Mouse (Mus musculus): ENCODE measurements at regions not wholly inside any gene's neighbourhood (a gene's known extent, or its start where the extent isn't known, plus 50 kb on each side); places are given as distances from the start of the nearest gene placed in this dataset.

DNA sequence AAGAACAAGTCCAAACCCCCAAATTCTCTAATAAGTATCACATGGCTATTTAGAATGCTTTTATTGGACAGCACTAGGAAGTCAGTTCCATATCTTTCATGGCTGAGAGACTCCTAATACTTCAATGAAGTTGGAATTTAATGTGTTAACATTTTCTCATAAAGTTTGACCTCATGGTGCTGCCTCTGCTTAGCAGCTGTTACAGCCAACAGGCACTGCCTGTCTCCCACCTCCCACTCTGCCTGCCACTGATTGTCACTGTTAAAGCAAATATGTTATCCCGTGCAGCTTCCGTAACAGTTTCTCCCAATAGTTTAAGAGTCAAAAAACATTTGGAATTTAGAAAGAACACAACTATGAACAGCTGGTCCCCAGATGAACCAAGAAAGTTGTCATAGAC is 268.3 kb upstream of the Sema3a start:
- Histone ChIP-seq H3K27ac (ENCODE audit: control insufficient read depth, low read depth, low read length) (no peak overlapping the region), H3K9me3 (replicated peaks; ENCODE audit: insufficient read depth, low read length) (no peaks in the 10 kb centered on the region), H3K9ac (ENCODE audit: control insufficient read depth, low read depth, low read length, poor library complexity, severe bottlenecking) (no peak overlapping the region), H3K4me3 (ENCODE audit: control insufficient read depth in 1 of 2, insufficient read depth in 1 of 2, low read depth in 2 of 2, low read length in 2 of 2) (no peak overlapping the region), H3K36me3 (ENCODE audit: control insufficient read depth in 1 of 2, insufficient read depth in 2 of 2, low read length in 2 of 2) (no peaks in the 10 kb centered on the region), H3K4me1 (ENCODE audit: control insufficient read depth in 1 of 2, insufficient read depth in 2 of 2, low read length in 2 of 2) (no peaks in the 10 kb centered on the region; a peak in 1 of 4 replicates), H3K27me3 (ENCODE audit: control insufficient read depth in 1 of 2, insufficient read depth in 2 of 2, low read length in 2 of 2) (no peaks in the 10 kb centered on the region), H3K79me2 (ENCODE audit: control insufficient read depth, insufficient read depth, low read length, poor library complexity) (no peaks in the 10 kb centered on the region)
- TF ChIP-seq MEF2A (IDR thresholded peaks at IDR 0.05; ENCODE audit: extremely low read depth, insufficient replicate concordance, low read depth, low read length, poor library complexity, severe bottlenecking), result no peak
- DNase-seq (ENCODE audit: low read depth, low spot score), result no peak

DNA sequence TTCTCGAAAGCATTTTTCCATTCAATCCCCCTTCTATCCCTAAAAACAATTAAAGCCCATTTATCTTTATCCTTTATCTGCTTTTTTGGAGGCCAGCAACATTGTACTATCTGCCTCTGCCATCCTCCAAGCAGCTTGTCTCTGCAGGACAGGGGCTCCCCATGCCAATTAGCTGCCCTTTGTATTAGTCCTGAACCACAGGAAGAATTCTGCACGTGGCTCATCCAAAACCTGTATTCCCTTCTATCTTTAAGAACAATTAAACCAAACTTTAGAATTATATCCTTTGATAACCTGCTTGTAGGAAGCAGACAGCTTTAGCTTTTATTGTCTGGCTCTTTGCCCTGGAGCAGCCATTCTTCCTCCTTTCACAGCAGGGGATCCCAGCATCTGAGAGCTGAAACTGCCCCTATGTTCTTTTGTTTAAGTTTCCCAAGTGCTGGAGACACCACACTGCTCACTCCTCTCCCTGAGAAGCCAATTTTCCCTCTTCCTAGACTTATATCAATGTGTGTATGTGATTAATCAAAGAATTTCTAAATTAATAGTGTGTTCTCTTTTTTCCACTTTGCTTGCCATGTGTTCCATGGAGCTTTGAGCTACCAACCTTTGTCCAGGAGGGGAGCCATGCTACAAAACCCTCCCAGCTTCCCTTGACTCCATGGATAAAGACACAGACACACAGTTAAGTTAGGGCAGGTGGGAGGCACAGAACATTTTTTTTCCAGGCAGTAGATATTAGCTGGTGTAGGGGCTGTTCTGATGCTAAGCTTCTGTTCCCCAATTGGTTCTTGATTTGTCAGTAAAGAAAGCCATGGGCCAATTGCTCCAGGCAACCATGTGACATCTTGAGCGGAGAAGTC is 256.6 kb upstream of the Sema3a start:
- H3K9ac ChIP-seq (ENCODE audit: control insufficient read depth, low read depth, low read length, poor library complexity, severe bottlenecking), result no peak overlapping the region
- TF ChIP-seq RAD21 (IDR thresholded peaks at IDR 0.05; ENCODE audit: low read depth, low read length) (no peak), GATA1 (IDR thresholded peaks at IDR 0.05; ENCODE audit: low read depth, low read length) (no peak), TBP (IDR thresholded peaks at IDR 0.05; ENCODE audit: low read depth, low read length) (no peak), ZMIZ1 (IDR thresholded peaks at IDR 0.05; ENCODE audit: low read depth, low read length) (no peak), KAT2A (conservative IDR thresholded peaks at IDR 0.05; ENCODE audit: low read depth, low read length) (no peak), NRF1 (IDR thresholded peaks at IDR 0.05; ENCODE audit: insufficient read depth, low read depth, low read length, poor library complexity, severe bottlenecking) (no peak), E2F4 (IDR thresholded peaks at IDR 0.05; ENCODE audit: borderline replicate concordance, low read depth, low read length) (no peak), MAZ (IDR thresholded peaks at IDR 0.05; ENCODE audit: low read depth, low read length) (no peak), SIN3A (IDR thresholded peaks at IDR 0.05; ENCODE audit: low read length) (no peak)
- H3K27ac ChIP-seq (ENCODE audit: control insufficient read depth, low read depth, low read length), result no peak overlapping the region
- H3K27me3 ChIP-seq (ENCODE audit: control insufficient read depth in 1 of 2, insufficient read depth in 2 of 2, low read length in 2 of 2), result no peaks in the 10 kb centered on the region
- H3K4me3 ChIP-seq (ENCODE audit: control insufficient read depth in 1 of 2, insufficient read depth in 1 of 2, low read depth in 2 of 2, low read length in 2 of 2), result no peak overlapping the region
- no peaks in the 10 kb centered on the region for H3K9me3 ChIP-seq (replicated peaks; ENCODE audit: insufficient read depth, low read length)
- DNase-seq (ENCODE audit: low read depth, low spot score), result peak; percentile 25
- H3K36me3 ChIP-seq (ENCODE audit: control insufficient read depth in 1 of 2, insufficient read depth in 2 of 2, low read length in 2 of 2), result no peaks in the 10 kb centered on the region; a peak in 1 of 4 replicates
- H3K4me1 ChIP-seq (ENCODE audit: control insufficient read depth in 1 of 2, insufficient read depth in 2 of 2, low read length in 2 of 2), result peaks cover 0 to 2% of the 10 kb centered on the region in 2 experiments; a peak in 1 of 4 replicates
- no peaks in the 10 kb centered on the region for H3K79me2 ChIP-seq (ENCODE audit: control insufficient read depth, insufficient read depth, low read length, poor library complexity)

DNA sequence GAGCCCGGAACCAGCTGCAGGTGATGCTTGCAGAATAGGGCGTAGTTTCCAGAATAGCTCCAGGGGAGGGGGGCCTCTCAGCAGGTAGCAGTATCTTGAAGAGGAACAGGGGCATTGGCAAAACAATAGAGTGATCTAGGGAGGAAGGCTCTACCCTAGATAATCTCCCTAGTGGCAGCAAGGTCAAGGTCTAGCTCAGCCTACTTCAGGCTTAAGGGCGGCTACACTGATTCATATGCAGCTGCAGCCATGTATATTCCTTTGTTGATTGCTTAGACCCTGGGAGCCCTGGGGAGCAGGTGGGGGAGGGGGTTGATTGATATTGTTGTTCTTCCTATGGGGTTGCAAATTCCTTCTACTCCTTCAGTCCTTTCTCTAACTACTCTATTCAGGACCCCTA is 252.3 kb upstream of the Sema3a start:
- Histone ChIP-seq H3K9ac (ENCODE audit: control insufficient read depth, low read depth, low read length, poor library complexity, severe bottlenecking) (no peak overlapping the region), H3K79me2 (ENCODE audit: control insufficient read depth, insufficient read depth, low read length, poor library complexity) (no peaks in the 10 kb centered on the region), H3K4me1 (ENCODE audit: control insufficient read depth in 1 of 2, insufficient read depth in 2 of 2, low read length in 2 of 2) (peaks cover 0 to 2% of the 10 kb centered on the region in 2 experiments; a peak in 1 of 4 replicates), H3K4me3 (ENCODE audit: control insufficient read depth in 1 of 2, insufficient read depth in 1 of 2, low read depth in 2 of 2, low read length in 2 of 2) (no peak overlapping the region), H3K36me3 (ENCODE audit: control insufficient read depth in 1 of 2, insufficient read depth in 2 of 2, low read length in 2 of 2) (no peaks in the 10 kb centered on the region; a peak in 1 of 4 replicates), H3K27me3 (ENCODE audit: control insufficient read depth in 1 of 2, insufficient read depth in 2 of 2, low read length in 2 of 2) (no peaks in the 10 kb centered on the region), H3K9me3 (replicated peaks; ENCODE audit: insufficient read depth, low read length) (peaks cover 4% of the 10 kb centered on the region), H3K27ac (ENCODE audit: control insufficient read depth, low read depth, low read length) (no peak overlapping the region)
- no peak for DNase-seq (ENCODE audit: low read depth, low spot score)
- no peak for TF ChIP-seq SIN3A (IDR thresholded peaks at IDR 0.05; ENCODE audit: low read length)

Measured in MEL (cell line).